Mouse (Mus musculus): Measurements from ENCODE around the gene 1700003E16Rik. TPM values are rescaled to one million over a fixed set of nuclear protein-coding genes. Genes with fewer than 3 reads are reported as not detected.

The 1700003E16Rik gene
- total RNA-seq (2021) = 10 to 100 TPM; 27.4 to 31.5 TPM

- DNase-seq (ENCODE audit: low spot score in 2 of 2) = peak; percentile 82 to 84
- intact Hi-C loops (cut with DNase I) = loop anchor here (5.0 kb wide), 1 partner anchor 34 kb away; the partner anchor contains the start of gene Wbp1
Observed at GRCm38 (mm10) chr6:83156259-83156684, at the start of gene 1700003E16Rik, which contains the start of gene Wdr54. Gene 1700003E16Rik (plus strand): TSS chr6:83156404. Gene Wdr54 (minus strand): TSS chr6:83156397.

DNA sequence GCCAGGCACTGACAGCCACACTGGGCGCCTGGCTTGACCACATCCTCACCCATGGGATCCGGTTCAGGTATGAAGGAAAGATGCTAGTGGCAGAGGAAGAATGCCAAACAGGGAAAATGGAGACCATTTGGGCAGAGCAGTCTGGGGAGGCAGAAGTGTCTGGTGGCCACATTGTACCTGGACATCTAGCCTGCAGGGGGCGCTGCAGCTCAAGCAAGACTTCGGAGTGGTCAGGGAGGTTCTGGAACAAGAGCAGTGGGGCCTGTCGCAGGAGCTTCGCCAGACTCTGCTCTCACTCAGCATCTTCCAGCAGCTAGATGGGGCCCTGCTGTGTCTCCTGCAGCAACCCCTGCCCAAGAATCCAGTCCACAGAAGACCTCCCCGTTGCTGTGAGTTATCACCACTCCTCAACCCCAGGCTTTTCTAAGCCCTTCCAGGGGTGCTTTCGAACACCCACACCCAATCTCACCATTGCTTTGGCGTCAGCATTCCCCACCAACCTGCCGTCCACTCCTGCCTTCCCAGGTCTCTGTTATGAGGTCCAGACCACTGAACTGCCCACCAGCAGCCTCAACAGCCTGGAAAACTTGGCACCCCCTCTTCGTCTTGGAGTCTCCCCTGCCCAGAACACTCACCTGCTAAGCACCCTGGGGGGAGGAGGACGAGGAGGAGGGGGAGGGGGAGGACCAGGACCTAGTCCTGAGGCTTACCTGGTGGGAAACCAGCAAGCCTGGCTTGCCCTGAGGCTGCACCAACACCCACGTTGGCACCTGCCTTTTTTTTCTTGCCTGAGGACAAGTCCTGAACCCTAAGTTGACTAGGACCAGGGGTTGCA lies 48.4 kb upstream of the 1700003E16Rik start:
- intact Hi-C loops (cut with DNase I) = no loop called here
- no peak for DNase-seq (ENCODE audit: low spot score in 2 of 2)

DNA sequence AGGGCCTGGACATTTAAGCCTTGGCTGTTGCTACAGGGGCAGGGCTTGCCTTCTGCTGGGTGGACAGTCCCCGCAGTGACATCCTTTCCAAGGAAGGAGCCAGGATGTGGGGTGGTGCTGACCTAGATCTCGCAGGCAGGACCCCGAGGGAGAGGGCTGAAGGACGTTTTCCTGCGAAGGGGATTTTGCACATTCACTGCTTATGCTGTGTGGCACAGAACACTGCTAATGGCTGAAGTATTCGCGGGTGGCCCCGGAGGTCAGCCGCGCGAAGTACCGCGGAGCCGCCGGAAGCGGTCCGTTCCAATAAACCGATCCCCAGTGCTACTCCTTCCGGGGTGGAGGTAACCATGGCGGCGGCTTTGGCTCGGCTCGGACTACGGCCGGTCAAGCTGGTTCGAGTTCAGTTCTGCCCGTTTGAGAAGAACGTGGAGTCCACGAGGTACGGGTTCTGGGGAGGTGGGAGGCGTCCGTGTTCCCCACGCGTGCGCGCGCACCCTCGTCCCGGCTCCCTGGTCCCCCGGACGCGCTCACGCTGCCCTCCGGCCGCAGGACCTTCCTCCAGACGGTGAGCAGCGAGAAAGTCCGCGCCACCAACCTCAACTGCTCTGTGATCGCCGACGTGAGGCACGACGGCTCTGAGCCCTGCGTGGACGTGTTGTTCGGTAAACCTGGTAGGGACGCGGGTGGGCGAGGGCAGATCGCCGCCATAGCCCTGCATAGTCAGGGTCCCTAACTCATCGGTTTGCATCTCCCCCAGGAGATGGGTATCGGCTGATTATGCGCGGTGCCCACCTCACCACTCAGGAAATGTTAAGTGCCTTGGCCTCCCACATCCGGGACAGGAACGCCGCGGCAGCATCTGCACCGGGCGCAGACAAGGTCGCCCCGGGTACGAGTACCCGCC lies 47.2 kb upstream of the 1700003E16Rik start, which contains the start of gene Mrpl53:
Gene Mrpl53 (plus strand): TSS at position 279 of the 907 bp plus-strand sequence.
- intact Hi-C loops (cut with DNase I) = no loop called here

GRCm38 (mm10) chr6:83111510-83112136 lies 44.6 kb upstream of the 1700003E16Rik start:
- intact Hi-C loops (cut with DNase I) = loop anchor here (10.0 kb wide), 1 partner anchor 213 kb away; the partner anchor contains the start of genes Mob1a and Mthfd2

More for the DNA sequence above, 47.2 kb upstream of the 1700003E16Rik start, which contains the start of gene Mrpl53:
- peak; percentile 86 to 87 for DNase-seq (ENCODE audit: low spot score in 2 of 2)

DNA sequence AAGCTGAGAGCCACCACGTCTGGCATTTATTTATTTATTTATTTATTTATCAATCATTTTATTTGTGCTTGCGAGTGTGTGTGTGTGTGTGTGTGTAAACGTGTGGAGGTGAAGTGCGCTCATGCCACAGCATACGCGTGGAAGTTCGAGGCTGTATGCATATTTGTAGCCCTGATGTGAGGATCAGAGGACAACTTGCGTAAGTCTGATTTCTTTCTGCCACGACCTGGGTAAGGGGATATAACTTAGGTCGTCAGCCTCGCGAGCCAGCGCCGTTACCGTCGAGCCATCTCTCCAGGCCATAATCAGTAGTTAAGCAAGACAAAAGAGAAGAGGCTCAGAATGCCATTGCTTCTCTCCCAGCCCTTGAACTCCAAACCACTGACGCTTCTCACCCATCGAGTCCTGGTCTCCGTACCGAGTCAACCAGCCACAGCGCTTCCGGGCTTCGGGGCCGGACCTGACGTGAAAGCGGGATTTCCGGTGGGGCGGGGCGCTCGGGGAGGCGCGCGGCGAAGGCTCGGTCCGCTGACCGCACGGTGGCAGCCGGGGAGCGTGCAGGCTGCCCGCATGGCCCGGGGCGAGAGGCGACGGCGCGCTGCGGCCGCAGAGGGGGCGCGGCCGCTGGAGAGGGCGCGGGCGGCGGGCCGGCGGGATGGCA lies 41.1 kb upstream of the 1700003E16Rik start, which contains the start of gene Mogs:
Gene Mogs (plus strand): TSS at position 486 of the 661 bp plus-strand sequence.
- DNase-seq (ENCODE audit: low spot score in 2 of 2) = peak; percentile 92 to 94
- intact Hi-C loops (cut with DNase I) = loop anchor here (10.0 kb wide), 1 partner anchor 210 kb away; the partner anchor contains the start of genes Mob1a and Mthfd2

More at GRCm38 (mm10) chr6:83111510-83112136, 44.6 kb upstream of the 1700003E16Rik start:
- no peak for DNase-seq (ENCODE audit: low spot score in 2 of 2)

DNA sequence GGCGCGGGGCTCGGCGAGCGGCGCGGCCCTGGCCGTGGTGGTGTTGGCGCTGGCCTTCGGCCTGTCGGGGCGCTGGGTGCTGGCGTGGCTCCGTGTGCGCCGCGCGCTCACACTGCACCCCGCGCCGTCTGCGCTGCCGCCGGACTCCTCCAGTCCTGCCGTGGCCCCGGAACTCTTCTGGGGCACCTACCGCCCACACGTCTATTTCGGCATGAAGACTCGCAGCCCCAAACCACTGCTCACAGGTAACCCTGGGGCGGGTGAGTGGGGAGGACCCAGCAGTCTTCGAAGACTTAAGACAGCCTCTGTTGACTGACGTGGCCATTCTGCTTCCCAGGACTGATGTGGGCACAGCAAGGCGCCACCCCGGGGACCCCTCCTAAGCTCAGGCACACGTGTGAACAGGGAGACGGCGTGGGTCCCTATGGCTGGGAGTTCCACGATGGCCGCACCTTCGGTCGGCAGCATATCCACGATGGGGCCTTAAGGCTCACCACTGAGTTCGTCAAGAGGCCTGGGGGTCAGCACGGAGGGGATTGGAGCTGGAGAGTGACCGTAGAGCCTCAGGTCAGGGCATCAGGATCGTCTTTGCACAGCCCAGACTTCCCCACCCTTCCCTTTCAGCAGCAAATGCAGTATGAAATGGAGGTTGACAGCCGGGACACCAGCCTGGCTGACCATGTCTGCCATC lies 40.4 kb upstream of the 1700003E16Rik start:
- DNase-seq (ENCODE audit: low spot score in 2 of 2) = no peak
- intact Hi-C loops (cut with DNase I) = loop anchor here (10.0 kb wide), 1 partner anchor 209 kb away; the partner anchor contains the start of genes Mob1a and Mthfd2

- intact Hi-C loops (cut with DNase I) = loop anchor here (10.0 kb wide), 1 partner anchor 208 kb away; the partner anchor contains the start of genes Mob1a and Mthfd2
- DNase-seq (ENCODE audit: low spot score in 2 of 2) = no peak
Observed at GRCm38 (mm10) chr6:83116373-83117164, 39.6 kb upstream of the 1700003E16Rik start.

DNA sequence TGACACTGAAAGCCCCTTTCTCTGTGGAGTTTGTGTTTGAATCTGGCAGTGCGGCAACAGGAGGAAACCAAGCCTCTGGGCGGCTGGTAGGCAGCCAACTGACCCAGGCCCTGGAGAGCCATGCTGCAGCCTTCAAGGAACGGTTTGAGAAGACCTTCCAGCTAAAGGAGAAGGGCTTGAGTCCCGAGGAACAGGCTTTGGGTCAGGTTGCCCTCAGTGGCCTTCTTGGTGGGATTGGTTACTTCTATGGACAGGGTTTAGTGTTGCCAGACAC lies 39.1 kb upstream of the 1700003E16Rik start:
- DNase-seq (ENCODE audit: low spot score in 2 of 2) = no peak
- intact Hi-C loops (cut with DNase I) = loop anchor here (10.0 kb wide), 1 partner anchor 208 kb away; the partner anchor contains the start of genes Mob1a and Mthfd2

DNA sequence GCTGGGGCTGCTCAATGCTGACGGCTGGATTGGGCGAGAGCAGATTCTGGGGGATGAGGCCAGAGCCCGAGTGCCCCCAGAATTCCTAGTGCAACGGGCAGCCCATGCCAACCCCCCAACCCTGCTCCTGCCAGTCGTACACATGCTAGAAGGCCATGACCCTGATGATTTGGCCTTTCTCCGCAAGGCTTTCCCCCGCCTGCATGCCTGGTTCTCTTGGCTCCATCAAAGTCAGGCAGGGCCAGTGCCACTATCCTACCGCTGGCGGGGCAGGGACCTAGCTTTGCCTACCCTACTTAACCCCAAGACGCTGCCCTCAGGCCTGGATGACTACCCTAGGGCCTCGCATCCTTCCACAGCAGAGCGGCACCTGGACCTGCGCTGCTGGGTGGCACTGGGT lies 38.6 kb upstream of the 1700003E16Rik start:
- intact Hi-C loops (cut with DNase I) = loop anchor here (10.0 kb wide), 1 partner anchor 207 kb away; the partner anchor contains the start of genes Mob1a and Mthfd2
- DNase-seq (ENCODE audit: low spot score in 2 of 2) = no peak

GRCm38 (mm10) chr6:83118369-83118768 lies 37.8 kb upstream of the 1700003E16Rik start:
- no peak for DNase-seq (ENCODE audit: low spot score in 2 of 2)
- intact Hi-C loops (cut with DNase I) = loop anchor here (10.0 kb wide), 1 partner anchor 206 kb away; the partner anchor contains the start of genes Mob1a and Mthfd2

- intact Hi-C loops (cut with DNase I) = loop anchor here (10.0 kb wide), 1 partner anchor 206 kb away; the partner anchor contains the start of genes Mob1a and Mthfd2
- DNase-seq (ENCODE audit: low spot score in 2 of 2) = no peak
Observed at GRCm38 (mm10) chr6:83118825-83119733, 37.1 kb upstream of the 1700003E16Rik start.

- intact Hi-C loops (cut with DNase I) = loop anchor here (5.0 to 10.0 kb wide), 2 partner anchors 38 to 205 kb away; partner anchors contain the start of genes 1700003E16Rik, Mob1a, Mthfd2 and Wdr54
- DNase-seq (ENCODE audit: low spot score in 2 of 2) = no peak
Observed at GRCm38 (mm10) chr6:83119734-83120051, 36.5 kb upstream of the 1700003E16Rik start.

DNA sequence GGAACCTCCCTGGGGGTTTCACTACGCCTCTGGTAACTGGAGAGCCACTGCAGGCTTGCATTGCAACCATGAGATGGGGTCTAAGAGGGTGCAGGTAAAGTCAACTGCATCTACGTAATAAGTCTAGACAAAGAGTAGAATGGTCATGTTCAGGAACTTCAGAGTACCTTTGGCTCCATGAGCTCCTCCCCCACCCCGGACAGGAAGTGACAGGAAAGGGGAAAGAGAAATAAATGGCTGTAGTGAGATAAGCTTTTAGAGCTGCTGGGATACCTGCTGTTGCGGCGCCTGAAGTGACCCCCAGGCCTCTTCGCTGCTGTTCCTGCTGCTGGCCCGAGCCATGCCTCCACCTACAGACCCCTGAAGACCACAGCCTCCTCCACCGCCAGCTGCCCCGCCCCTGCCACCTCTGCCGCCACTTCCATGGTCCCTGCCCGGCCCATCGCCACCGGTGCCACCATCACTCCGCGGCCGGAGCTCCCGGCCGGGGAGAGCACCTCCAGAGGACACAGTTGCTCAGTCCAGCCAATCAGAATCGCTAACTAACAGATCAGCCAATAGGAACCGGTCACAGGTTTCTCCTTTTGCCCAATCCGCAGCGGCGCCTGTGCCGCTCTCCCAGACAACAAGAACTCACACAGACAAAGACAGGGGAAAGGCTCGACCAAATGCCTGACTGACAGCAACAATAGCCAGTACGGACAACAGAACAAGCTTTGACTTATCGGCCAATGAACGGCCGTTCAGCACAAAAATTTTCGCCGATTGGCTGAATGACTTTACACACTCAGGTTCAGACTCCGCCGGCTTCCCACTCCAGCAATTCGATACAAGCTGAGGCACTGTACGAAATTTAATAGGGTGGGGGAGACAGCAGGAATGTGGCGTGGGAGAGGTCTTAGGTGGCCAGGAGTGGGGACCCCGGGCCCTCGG lies 35.0 kb upstream of the 1700003E16Rik start, which contains the start of gene Wbp1:
Gene Wbp1 (minus strand): TSS at position 630 of the 933 bp plus-strand sequence.
- DNase-seq (ENCODE audit: low spot score in 2 of 2) = peak; percentile 94 to 96
- intact Hi-C loops (cut with DNase I) = loop anchor here (5.0 kb wide), 1 partner anchor 36 kb away; the partner anchor contains the start of genes 1700003E16Rik and Wdr54

- peak in 1 of 2 experiments; percentile 66 for DNase-seq (ENCODE audit: low spot score in 2 of 2)
- intact Hi-C loops (cut with DNase I) = loop anchor here (5.0 kb wide), 1 partner anchor 35 kb away; the partner anchor contains the start of genes 1700003E16Rik and Wdr54
Observed at GRCm38 (mm10) chr6:83121863-83122710, 34.1 kb upstream of the 1700003E16Rik start.
